9 mouse cellular contexts compared by ENCODE assay signal in the genomic region with DNA sequence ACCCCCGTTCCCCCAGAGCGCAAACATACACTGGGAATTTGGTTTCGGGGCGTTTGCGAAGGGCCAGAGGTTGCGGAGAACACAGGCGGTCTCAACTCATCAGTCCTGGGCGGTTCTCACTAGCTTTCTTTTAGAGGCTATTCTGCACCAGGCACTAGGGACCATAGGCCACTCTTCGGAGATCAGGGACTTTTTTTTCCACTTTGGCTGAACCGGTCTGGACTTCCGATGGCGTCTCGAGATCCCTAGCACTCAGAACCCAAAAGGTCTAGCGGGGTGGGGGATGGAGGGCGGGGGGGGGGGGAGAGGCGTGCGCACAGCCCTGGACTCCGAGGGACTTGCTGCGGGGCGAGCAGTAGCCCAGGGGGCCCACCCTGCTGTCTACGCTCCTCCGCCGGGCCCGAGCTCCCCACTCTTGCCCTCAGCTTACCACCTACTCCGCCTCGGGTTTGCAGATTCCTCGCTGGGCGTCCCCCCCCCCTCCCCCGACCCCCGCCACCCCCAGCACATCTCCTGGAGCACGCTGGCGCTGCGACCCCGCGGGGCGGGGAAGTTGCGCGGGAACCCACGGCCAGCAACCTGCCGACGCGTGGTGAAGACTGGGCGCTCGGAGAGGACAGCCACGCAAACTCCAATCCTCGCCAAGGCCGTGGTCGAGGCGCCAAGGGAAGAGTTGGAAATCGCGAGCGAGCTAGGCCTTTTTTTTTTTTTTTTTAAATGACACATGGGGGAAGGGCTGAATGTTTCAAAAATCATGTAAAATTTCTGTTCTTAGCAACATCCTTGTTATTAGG. TPM values are rescaled to one million over a fixed set of nuclear protein-coding genes. Genes with fewer than 3 reads are reported as not detected.
DNase-seq lines count a peak whose midpoint lies in the region; ATAC-seq lines count a peak whose summit lies in the region.
"Had no signal": no experiment of that assay in that cellular context is flagged by ENCODE, and none has a peak within 500 bp of the region (broad histone marks: within the 10 kb centered on the region; RNA-seq: fewer than 3 reads in every experiment).

No protein-coding gene starts in this region.

- peak overlapping the region; percentile 46 for H3K4me2 ChIP-seq in liver, embryonic 11.5 days
- peak overlapping the region; percentile 66 for H3K4me2 ChIP-seq in forebrain, embryonic 12.5 days
- H3K4me2 ChIP-seq in limb, embryonic 11.5 days (ENCODE audit: low read depth, severe bottlenecking): peak overlapping the region; percentile 28
- peak overlapping the region; percentile 39 for H3K4me2 ChIP-seq in neural tube, embryonic 15.5 days

- peaks cover 9% of the 10 kb centered on the region; the same call in 1 of the 2 replicates for H3K4me1 ChIP-seq in liver, embryonic 11.5 days (replicated peaks; ENCODE audit: control insufficient read depth, insufficient read depth, low read length)
- H3K4me1 ChIP-seq in forebrain, embryonic 12.5 days: peaks cover 63% of the 10 kb centered on the region
- H3K4me1 ChIP-seq in limb, embryonic 11.5 days (ENCODE audit: control insufficient read depth, insufficient read depth, low read length): peaks cover 4% of the 10 kb centered on the region; the same call in 1 of the 2 replicates
- H3K4me1 ChIP-seq in neural tube, embryonic 15.5 days: peaks cover 35% of the 10 kb centered on the region

- H3K36me3 ChIP-seq in liver, embryonic 11.5 days (ENCODE audit: control insufficient read depth, insufficient read depth, low read length): no peaks in the 10 kb centered on the region
- no peaks in the 10 kb centered on the region for H3K36me3 ChIP-seq in forebrain, embryonic 12.5 days (replicated peaks)
- no peaks in the 10 kb centered on the region for H3K36me3 ChIP-seq in limb, embryonic 11.5 days (ENCODE audit: control insufficient read depth, insufficient read depth, low read length)
- no peaks in the 10 kb centered on the region for H3K36me3 ChIP-seq in neural tube, embryonic 15.5 days

- WGBS in liver, embryonic 11.5 days: 2% methylated on average over 47 of the region's 52 CpGs
- 2% methylated on average over 40 of the region's 52 CpGs for WGBS in forebrain, embryonic 12.5 days
- 1% methylated on average over 49 of the region's 52 CpGs for WGBS in limb, embryonic 11.5 days
- WGBS in neural tube, embryonic 15.5 days: 2% methylated on average over 49 of the region's 52 CpGs

- DNase-seq in liver, embryonic 11.5 days (ENCODE audit: low spot score): no peak
- DNase-seq in liver: no peak
- DNase-seq in limb, embryonic 11.5 days (ENCODE audit: low spot score): no peak
- DNase-seq in lung, adult 18-20 months: no peak
- DNase-seq in left cerebral cortex, adult 18-20 months (ENCODE audit: low spot score in 2 of 2): no peak
- DNase-seq: thymus, adult 18-20 months had no signal

- no peaks in the 10 kb centered on the region for H3K9me3 ChIP-seq in liver, embryonic 11.5 days (ENCODE audit: control insufficient read depth, low read length)
- no peaks in the 10 kb centered on the region for H3K9me3 ChIP-seq in forebrain, embryonic 12.5 days
- no peaks in the 10 kb centered on the region for H3K9me3 ChIP-seq in limb, embryonic 11.5 days (ENCODE audit: control insufficient read depth, low read length)
- no peaks in the 10 kb centered on the region for H3K9me3 ChIP-seq in neural tube, embryonic 15.5 days (replicated peaks)

- no peak overlapping the region for H3K27ac ChIP-seq in liver, embryonic 11.5 days (ENCODE audit: low read depth, low read length)
- peak overlapping the region; percentile 97 for H3K27ac ChIP-seq in forebrain, embryonic 12.5 days
- H3K27ac ChIP-seq in limb, embryonic 11.5 days (replicated peaks; ENCODE audit: low read depth, low read length): no peak overlapping the region
- H3K27ac ChIP-seq in neural tube, embryonic 15.5 days (replicated peaks): no peak overlapping the region

- peaks cover 69% of the 10 kb centered on the region for H3K27me3 ChIP-seq in liver, embryonic 11.5 days (replicated peaks; ENCODE audit: control insufficient read depth, insufficient read depth, low read length)
- peaks cover 39% of the 10 kb centered on the region for H3K27me3 ChIP-seq in forebrain, embryonic 12.5 days
- peaks cover 67% of the 10 kb centered on the region for H3K27me3 ChIP-seq in limb, embryonic 11.5 days (ENCODE audit: control insufficient read depth, insufficient read depth, low read length)
- H3K27me3 ChIP-seq in neural tube, embryonic 15.5 days (replicated peaks): peaks cover 76% of the 10 kb centered on the region

- ATAC-seq in liver, embryonic 11.5 days (replicated peaks; ENCODE audit: low FRiP score): no peak
- ATAC-seq in forebrain, embryonic 12.5 days (ENCODE audit: low FRiP score): no peak
- ATAC-seq in limb, embryonic 11.5 days (ENCODE audit: insufficient number of reproducible peaks, low FRiP score, low TSS enrichment, low read depth): no peak
- 0 out of 2 replicates have a peak, but pooled peaks have one; percentile 26 for ATAC-seq in neural tube, embryonic 15.5 days (ENCODE audit: low FRiP score)

- peak overlapping the region; percentile 31 for H3K4me3 ChIP-seq in liver, embryonic 11.5 days (ENCODE audit: low read depth, low read length)
- H3K4me3 ChIP-seq in forebrain, embryonic 12.5 days (replicated peaks): peak overlapping the region; percentile 35
- no peak overlapping the region for H3K4me3 ChIP-seq in limb, embryonic 11.5 days (ENCODE audit: low read depth, low read length)
- H3K4me3 ChIP-seq in neural tube, embryonic 15.5 days (replicated peaks): peak overlapping the region; percentile 9; the same call in 1 of the 2 replicates
- H3K4me3 ChIP-seq: erythroblast, embryonic 14.5 days had no signal

- no peak overlapping the region for H3K9ac ChIP-seq in liver, embryonic 11.5 days (ENCODE audit: low read depth, low read length)
- peak overlapping the region; percentile 61 for H3K9ac ChIP-seq in forebrain, embryonic 12.5 days
- H3K9ac ChIP-seq in limb, embryonic 11.5 days (ENCODE audit: low read length): no peak overlapping the region
- H3K9ac ChIP-seq in neural tube, embryonic 15.5 days (replicated peaks): no peak overlapping the region

RNA-seq across cellular contexts. Expression of a gene that starts 52.1 kb away (rescaled TPM):
- 24.8 and 27.7 TPM in 2 replicates for polyA plus RNA-seq in liver, embryonic 11.5 days (2014; fragmentation: Nextera tagmentation; extraction: Ambion mirVana)
- polyA plus RNA-seq in forebrain, embryonic 12.5 days (2016; fragmentation: Nextera tagmentation; extraction: Ambion mirVana): 63.1 and 65.4 TPM in 2 replicates
- polyA plus RNA-seq in limb, embryonic 11.5 days (2014; fragmentation: Nextera tagmentation; extraction: Ambion mirVana): 8.0 and 8.2 TPM in 2 replicates
- polyA plus RNA-seq in neural tube, embryonic 15.5 days (2015; fragmentation: Nextera tagmentation; extraction: Ambion mirVana): 33.7 and 36.1 TPM in 2 replicates
- 10 to 100 TPM; 51.7 to 53.7 TPM for total RNA-seq in left cerebral cortex, adult 18-20 months (2021)

RNA-seq across cellular contexts. Expression of a gene that starts 52.3 kb away (rescaled TPM):
- not detected in 2 replicates for polyA plus RNA-seq in liver, embryonic 11.5 days (2014; fragmentation: Nextera tagmentation; extraction: Ambion mirVana)
- polyA plus RNA-seq in forebrain, embryonic 12.5 days (2016; fragmentation: Nextera tagmentation; extraction: Ambion mirVana): 104 TPM in 2 replicates
- polyA plus RNA-seq in limb, embryonic 11.5 days (2014; fragmentation: Nextera tagmentation; extraction: Ambion mirVana): not detected in 2 replicates
- not detected in 2 replicates for polyA plus RNA-seq in neural tube, embryonic 15.5 days (2015; fragmentation: Nextera tagmentation; extraction: Ambion mirVana)
- 10 to 100 TPM; 13.9 to 14.1 TPM for total RNA-seq in left cerebral cortex, adult 18-20 months (2021)
- polyA plus RNA-seq: erythroblast, embryonic 14.5 days had no signal

Comparison
In these comparisons a context has a peak if more than half of its experiments do, and no peak if none do; other contexts are left out.
1. RNA of a gene that starts 52.3 kb away (polyA plus RNA-seq): 104 TPM in forebrain, embryonic 12.5 days; not detected in liver, embryonic 11.5 days, not detected in limb, embryonic 11.5 days and not detected in neural tube, embryonic 15.5 days; every median in the first group is over 10 times any median in the second.
2. Peak in every context shown above with its lines, with median percentiles within 50 percentile points of each other: H3K4me2 ChIP-seq.